Mouse (Mus musculus) CD4-positive naive resting alpha-beta T cell, adult 76 days (primary cell): ENCODE results near the gene Espl1. TPM values are rescaled to one million over a fixed set of nuclear protein-coding genes. Genes with fewer than 3 reads are reported as not detected.

Source experiments
- total RNA-seq: library from RNA; stranded (reverse); gene quantifications from one replicate; pipeline ENCODE4 v1.2.4, GENCODE M21; 2023

The Espl1 gene
- 3.8 TPM for total RNA-seq

GRCm38 (mm10) chr15:102295633-102296367 is at the start of gene Espl1:
Gene Espl1 (plus strand): TSS chr15:102296266.

GRCm38 (mm10) chr15:102257202-102258075 is 38.6 kb upstream of the Espl1 start, which contains the start of gene Rarg:
Gene Rarg (minus strand): TSS chr15:102257517.

GRCm38 (mm10) chr15:102270274-102270960 is 25.6 kb upstream of the Espl1 start, which contains the start of gene Gm9918:
Gene Gm9918 (plus strand): TSS chr15:102270563.

GRCm38 (mm10) chr15:102279092-102279782 is 16.8 kb upstream of the Espl1 start, which contains the start of gene Mfsd5:
Gene Mfsd5 (plus strand): TSS chr15:102279454.

GRCm38 (mm10) chr15:102326022-102326576 is 30.0 kb downstream of the Espl1 start, which contains the start of gene Pfdn5:
Gene Pfdn5 (plus strand): TSS chr15:102326116.

GRCm38 (mm10) chr15:102331610-102332015 is 35.5 kb downstream of the Espl1 start, which contains the start of gene Myg1:
Gene Myg1 (plus strand): TSS chr15:102331709.

GRCm38 (mm10) chr15:102350138-102350941 is 54.3 kb downstream of the Espl1 start, which contains the start of gene Aaas:
Gene Aaas (minus strand): TSS chr15:102350771.

GRCm38 (mm10) chr15:102366733-102367344 is 70.8 kb downstream of the Espl1 start, which contains the start of gene Sp7:
Gene Sp7 (minus strand): TSS chr15:102367182.

Other genes starting within 250 kb of the Espl1 start
- 235 TPM for gene Eif4b, start 222.5 kb upstream of the Espl1 start, total RNA-seq
- 2.1 TPM for gene Tns2, start 195.9 kb upstream of the Espl1 start, total RNA-seq
- gene Spryd3, start 160.0 kb upstream of the Espl1 start, total RNA-seq = 36.0 TPM
- not detected for gene Igfbp6, start 151.9 kb upstream of the Espl1 start, total RNA-seq
- 1.1 TPM for gene Soat2, start 145.7 kb upstream of the Espl1 start, total RNA-seq
- gene Zfp740, start 93.0 kb upstream of the Espl1 start, total RNA-seq = 130 TPM
- gene Csad, start 91.5 kb upstream of the Espl1 start, total RNA-seq = 14.5 TPM
- gene Itgb7, start 64.3 kb upstream of the Espl1 start, total RNA-seq = 572 TPM
- gene Rarg, start 38.7 kb upstream of the Espl1 start, total RNA-seq = 20.6 TPM
- gene Gm9918, start 25.7 kb upstream of the Espl1 start, total RNA-seq = not detected
- 28.3 TPM for gene Mfsd5, start 16.8 kb upstream of the Espl1 start, total RNA-seq
- gene Pfdn5, start 29.9 kb downstream of the Espl1 start, total RNA-seq = 483 TPM
- gene Myg1, start 35.4 kb downstream of the Espl1 start, total RNA-seq = 52.7 TPM
- 43.6 TPM for gene Aaas, start 54.5 kb downstream of the Espl1 start, total RNA-seq
- gene Sp7, start 70.9 kb downstream of the Espl1 start, total RNA-seq = not detected
- gene Sp1, start 109.9 kb downstream of the Espl1 start, total RNA-seq = 134 TPM
- 0.70 TPM for gene Amhr2, start 149.1 kb downstream of the Espl1 start, total RNA-seq
- 54.2 TPM for gene Prr13, start 162.8 kb downstream of the Espl1 start, total RNA-seq
- gene Pcbp2, start 174.3 kb downstream of the Espl1 start, total RNA-seq = 785 TPM
- 43.5 TPM for gene Gm10337, start 207.5 kb downstream of the Espl1 start, total RNA-seq
- gene Map3k12, start 220.8 kb downstream of the Espl1 start, total RNA-seq = 3.7 TPM
- gene Tarbp2, start 221.9 kb downstream of the Espl1 start, total RNA-seq = 55.4 TPM
- 24.7 TPM for gene Npff, start 228.7 kb downstream of the Espl1 start, total RNA-seq